Mouse (Mus musculus) megakaryocyte, embryonic 14.5 days (primary cell): ENCODE data around the gene F11. TPM values are rescaled to one million over a fixed set of nuclear protein-coding genes. Genes with fewer than 3 reads are reported as not detected.

Experiments
- H3K27me3 ChIP-seq: replicated peaks from 2 replicates; pipeline ENCODE3; 2012; ENCODE audit warnings: inconsistent platforms
- H3K36me3 ChIP-seq: replicated peaks from 2 replicates; pipeline ENCODE3; 2012; ENCODE audit warnings: low read length, inconsistent platforms, mixed read lengths
- H3K4me1 ChIP-seq: 2 replicates; pipeline ENCODE4 v1.6.1; 2012; ENCODE audit warnings: inconsistent platforms
- H3K4me3 ChIP-seq: replicated peaks from 2 replicates; pipeline ENCODE3; 2012; ENCODE audit warnings: moderate library complexity, mild to moderate bottlenecking, inconsistent platforms
- H3K9me3 ChIP-seq: 2 replicates; pipeline ENCODE4 v1.6.1; 2012; ENCODE audit warnings: inconsistent platforms
- FLI1 ChIP-seq: IDR thresholded peaks from 2 replicates; pipeline ENCODE4 v1.6.1; 2012; ENCODE audit warnings: low read length, inconsistent platforms, mixed read lengths
- GATA1 ChIP-seq: IDR thresholded peaks from 3 replicates; pipeline ENCODE4 v1.6.1; 2012; ENCODE audit warnings: mixed read lengths, low read length, inconsistent platforms, borderline replicate concordance
- polyA plus RNA-seq: library from polyadenylated mRNA; stranded (reverse); fragments of >175 nt; gene quantifications from 2 replicates; pipeline ENCODE4 v1.2.3, GENCODE M21; 2012; ENCODE audit warnings: low replicate concordance; ENCODE audit not compliant: insufficient read depth

F11 gene
- polyA plus RNA-seq, 1 experiment, result not detected

- Histone ChIP-seq H3K27me3 (no peaks in the 10 kb centered on the region), H3K4me1 (no peaks in the 10 kb centered on the region), H3K4me3 (no peak overlapping the region), H3K9me3 (peaks cover 22% of the 10 kb centered on the region), H3K36me3 (no peaks in the 10 kb centered on the region)
- TF ChIP-seq GATA1 (no peak), FLI1 (no peak)
These were observed 12.5 kb upstream of the F11 start for GRCm38 (mm10) chr8:45274317-45274716.

GRCm38 (mm10) chr8:45269056-45269455, 7.2 kb upstream of the F11 start:
- H3K27me3 ChIP-seq, result no peaks in the 10 kb centered on the region
- TF ChIP-seq FLI1 (no peak), GATA1 (no peak)
- no peak overlapping the region for H3K4me3 ChIP-seq
- peaks cover 22% of the 10 kb centered on the region for H3K9me3 ChIP-seq
- no peaks in the 10 kb centered on the region for H3K4me1 ChIP-seq
- no peaks in the 10 kb centered on the region for H3K36me3 ChIP-seq

- H3K27me3 ChIP-seq, result no peaks in the 10 kb centered on the region
- H3K4me1 ChIP-seq, result no peaks in the 10 kb centered on the region
- H3K9me3 ChIP-seq, result peaks cover 22% of the 10 kb centered on the region
- H3K4me3 ChIP-seq, result no peak overlapping the region
- no peak for TF ChIP-seq GATA1
- TF ChIP-seq FLI1, result no peak
- no peaks in the 10 kb centered on the region for H3K36me3 ChIP-seq
These were observed 6.7 kb upstream of the F11 start for GRCm38 (mm10) chr8:45268485-45268884.

- Histone ChIP-seq H3K36me3 (no peaks in the 10 kb centered on the region), H3K27me3 (no peaks in the 10 kb centered on the region), H3K9me3 (peaks cover 21% of the 10 kb centered on the region), H3K4me1 (no peaks in the 10 kb centered on the region), H3K4me3 (no peak overlapping the region)
- TF ChIP-seq GATA1 (no peak), FLI1 (no peak)
These were observed 6.0 kb upstream of the F11 start for GRCm38 (mm10) chr8:45267611-45268391.

GRCm38 (mm10) chr8:45266993-45267392, 5.2 kb upstream of the F11 start:
- TF ChIP-seq FLI1 (no peak), GATA1 (no peak)
- Histone ChIP-seq H3K27me3 (no peaks in the 10 kb centered on the region), H3K9me3 (peaks cover 23% of the 10 kb centered on the region), H3K4me1 (no peaks in the 10 kb centered on the region), H3K36me3 (no peaks in the 10 kb centered on the region), H3K4me3 (no peak overlapping the region)

GRCm38 (mm10) chr8:45264918-45265317, 3.1 kb upstream of the F11 start:
- H3K36me3 ChIP-seq, result no peaks in the 10 kb centered on the region
- TF ChIP-seq GATA1 (no peak), FLI1 (no peak)
- no peaks in the 10 kb centered on the region for H3K27me3 ChIP-seq
- no peaks in the 10 kb centered on the region for H3K4me1 ChIP-seq
- no peak overlapping the region for H3K4me3 ChIP-seq
- peaks cover 22% of the 10 kb centered on the region for H3K9me3 ChIP-seq

- H3K4me1 ChIP-seq, result no peaks in the 10 kb centered on the region
- TF ChIP-seq FLI1 (no peak), GATA1 (no peak)
These were observed 1.0 kb upstream of the F11 start for GRCm38 (mm10) chr8:45262851-45263250.

GRCm38 (mm10) chr8:45258421-45258820, 3.4 kb downstream of the F11 start:
- Histone ChIP-seq H3K4me1 (no peaks in the 10 kb centered on the region), H3K36me3 (no peaks in the 10 kb centered on the region), H3K27me3 (no peaks in the 10 kb centered on the region), H3K4me3 (no peak overlapping the region), H3K9me3 (peaks cover 12% of the 10 kb centered on the region)
- TF ChIP-seq FLI1 (no peak), GATA1 (no peak)

More at GRCm38 (mm10) chr8:45262851-45263250, 1.0 kb upstream of the F11 start:
- Histone ChIP-seq H3K9me3 (peaks cover 19% of the 10 kb centered on the region), H3K36me3 (no peaks in the 10 kb centered on the region), H3K27me3 (no peaks in the 10 kb centered on the region), H3K4me3 (no peak overlapping the region)

GRCm38 (mm10) chr8:45255040-45255439, 6.8 kb downstream of the F11 start:
- Histone ChIP-seq H3K27me3 (no peaks in the 10 kb centered on the region), H3K4me3 (no peak overlapping the region), H3K9me3 (peaks cover 11% of the 10 kb centered on the region; the same call in 1 of the 2 replicates), H3K36me3 (no peaks in the 10 kb centered on the region), H3K4me1 (no peaks in the 10 kb centered on the region)
- no peak for TF ChIP-seq GATA1

- H3K4me3 ChIP-seq, result no peak overlapping the region
- H3K36me3 ChIP-seq, result no peaks in the 10 kb centered on the region
- no peaks in the 10 kb centered on the region for H3K27me3 ChIP-seq
These were observed 7.5 kb downstream of the F11 start for GRCm38 (mm10) chr8:45254194-45254842.

More at GRCm38 (mm10) chr8:45254194-45254842, 7.5 kb downstream of the F11 start:
- no peaks in the 10 kb centered on the region for H3K4me1 ChIP-seq
- H3K9me3 ChIP-seq, result peaks cover 13% of the 10 kb centered on the region
- TF ChIP-seq FLI1, result no peak
- no peak for TF ChIP-seq GATA1
